Mouse (Mus musculus) stomach, embryonic 15.5 days (tissue): ENCODE results near the gene Alk. TPM values are rescaled to one million over a fixed set of nuclear protein-coding genes. Genes with fewer than 3 reads are reported as not detected.

Source experiments
- ATAC-seq: fragments of 200-750 bp; cut with Nextera tagmentation; 2 replicates; pipeline ENCODE4 v1.8.0; 2017; ENCODE audit warnings: low read depth, moderate number of reproducible peaks, moderate TSS enrichment; ENCODE audit not compliant: insufficient read depth, low FRiP score
- H3K27ac ChIP-seq: fragments of 300-500 bp; sonication (generic); 2 replicates; pipeline ENCODE4 v1.5.1; 2015; ENCODE audit warnings: mild to moderate bottlenecking, inconsistent platforms
- H3K27me3 ChIP-seq: fragments of 300-500 bp; sonication (generic); replicated peaks from 2 replicates; pipeline ENCODE4 v1.6.1; 2015; ENCODE audit warnings: inconsistent platforms
- H3K36me3 ChIP-seq: fragments of 300-500 bp; sonication (generic); 2 replicates; pipeline ENCODE4 v1.6.1; 2015; ENCODE audit warnings: inconsistent platforms
- H3K4me1 ChIP-seq: fragments of 300-500 bp; sonication (generic); 2 replicates; pipeline ENCODE4 v1.6.1; 2015; ENCODE audit warnings: inconsistent platforms
- H3K4me2 ChIP-seq: fragments of 300-500 bp; sonication (generic); 2 replicates; pipeline ENCODE4 v1.6.1; 2015; ENCODE audit warnings: mild to moderate bottlenecking, inconsistent platforms
- H3K4me3 ChIP-seq: fragments of 300-500 bp; sonication (generic); replicated peaks from 2 replicates; pipeline ENCODE4 v1.5.1; 2015; ENCODE audit warnings: inconsistent platforms
- H3K9ac ChIP-seq: fragments of 300-500 bp; sonication (generic); 2 replicates; pipeline ENCODE4 v1.6.1; 2015; ENCODE audit warnings: inconsistent platforms
- H3K9me3 ChIP-seq: fragments of 300-500 bp; sonication (generic); 2 replicates; pipeline ENCODE4 v1.6.1; 2016; ENCODE audit warnings: inconsistent platforms
- WGBS: fragments of 180-500 bp; shearing (Covaris S2); methylation state at CpG from one replicate; pipeline ENCODE4 v1.1.7; 2015; 5-methylcytosine and 5-hydroxymethylcytosine counted together
- polyA plus RNA-seq: library from polyadenylated mRNA; unstranded; fragments of >200 nt; fragmentation: Nextera tagmentation; extraction: Ambion mirVana; gene quantifications from 2 replicates; pipeline ENCODE4 v1.2.1, GENCODE M21; 2015

Gene Alk
- polyA plus RNA-seq, 1 experiment from 2014 or later, result 1.7 TPM

DNA sequence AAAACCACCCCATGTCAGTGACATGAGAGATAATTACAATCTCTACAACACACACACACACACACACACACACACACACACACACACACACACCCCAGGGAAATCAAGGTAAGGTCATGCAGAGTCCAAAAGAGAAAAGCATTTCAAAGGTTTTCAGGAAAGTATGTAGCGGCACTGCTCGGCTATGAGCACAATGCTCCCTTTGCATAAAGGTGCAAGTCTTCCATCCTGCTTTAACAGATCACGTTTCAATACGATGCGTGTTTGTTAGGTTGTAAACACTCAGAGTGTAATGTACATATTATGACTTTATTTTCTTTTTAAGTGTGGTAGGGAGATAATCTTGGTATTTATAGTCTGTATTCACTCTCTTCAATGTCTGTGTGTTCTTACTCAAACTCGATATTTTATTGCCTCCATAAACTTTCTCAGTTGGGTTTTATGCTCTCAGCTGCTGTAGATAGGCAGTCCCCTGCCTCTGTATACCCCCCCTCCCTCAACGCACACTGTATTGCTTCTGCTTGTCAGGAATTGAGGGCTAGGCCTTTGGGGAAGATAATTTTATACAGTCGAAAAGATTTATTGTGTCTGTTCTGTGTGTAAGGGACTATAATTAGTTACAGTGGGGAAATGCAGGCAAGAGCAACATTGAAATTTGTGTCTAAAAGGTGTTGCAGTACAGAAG lies 780.7 kb downstream of the Alk start:
- Histone ChIP-seq H3K9me3 (no peaks in the 10 kb centered on the region), H3K9ac (no peak overlapping the region), H3K4me1 (0 out of 2 replicates have a peak, but pooled peaks cover 5% of the 10 kb centered on the region), H3K27ac (no peak overlapping the region), H3K4me3 (no peak overlapping the region), H3K27me3 (no peaks in the 10 kb centered on the region), H3K4me2 (no peak overlapping the region), H3K36me3 (no peaks in the 10 kb centered on the region)
- WGBS, result 67% methylated on average over 8 of the region's 8 CpGs
- no peak for ATAC-seq

Other genes with a start within 250 kb of the Alk start
- 40.6 and 41.7 TPM in 2 replicates for gene Ypel5, start 231.8 kb upstream of the Alk start, polyA plus RNA-seq